Mouse (Mus musculus) effector memory CD4-positive, alpha-beta T cell, adult 5 months (primary cell): Measurements from ENCODE around the gene Rbmy. TPM values are rescaled to one million over a fixed set of nuclear protein-coding genes. Genes with fewer than 3 reads are reported as not detected.

Experiments
- polyA plus RNA-seq: library from polyadenylated mRNA; unstranded; fragments of 100-300 nt; shearing (Covaris generic); gene quantifications from one replicate; pipeline ENCODE4 v1.2.1, GENCODE M21; 2017

Rbmy gene
- not detected for polyA plus RNA-seq

DNA sequence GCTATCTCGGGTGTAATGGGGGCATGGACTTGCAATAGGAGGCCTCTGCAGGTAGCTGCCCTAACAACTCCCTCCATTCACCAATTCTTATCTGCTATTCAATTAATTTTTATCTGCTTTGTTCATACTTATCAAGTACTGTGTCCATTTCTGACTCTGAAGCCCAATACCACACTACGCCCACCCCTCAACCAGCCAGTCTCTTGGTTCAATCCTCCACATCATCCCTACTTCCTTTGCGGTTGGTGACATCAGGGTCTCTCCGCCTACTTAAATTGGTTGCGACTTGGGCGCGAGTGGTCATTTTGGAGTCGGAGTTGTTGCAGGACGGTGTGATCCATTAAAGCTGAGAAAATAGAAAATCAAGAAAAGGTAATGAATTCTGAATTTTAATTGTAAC, at the start of gene Rbmy, which contains the start of gene Gm10256:
Gene Rbmy (plus strand): TSS at position 301 of the 400 bp plus-strand sequence.
Gene Gm10256 (plus strand): TSS at position 320 of the 400 bp plus-strand sequence.

GRCm38 (mm10) chrY:2796105-2796504, 34.4 kb upstream of the Rbmy start, which contains the start of gene Gm4064:
TSS of gene Gm4064 (minus strand) at chrY:2796205.

Other genes with a start within 250 kb of the Rbmy start
- not detected for gene H2al2c, start 231.6 kb upstream of the Rbmy start, polyA plus RNA-seq
- not detected for gene Sry, start 167.0 kb upstream of the Rbmy start, polyA plus RNA-seq
- gene H2al2b, start 110.0 kb upstream of the Rbmy start, polyA plus RNA-seq = not detected
- gene Gm4064, start 34.5 kb upstream of the Rbmy start, polyA plus RNA-seq = not detected
- gene Gm10256, start within 50 bp of the Rbmy start, polyA plus RNA-seq = not detected
- gene Gm10352, start 70.3 kb downstream of the Rbmy start, polyA plus RNA-seq = not detected
- gene Gm29289, start 101.9 kb downstream of the Rbmy start, polyA plus RNA-seq = not detected